Mouse (Mus musculus): Measurements from ENCODE around the gene Eml5. TPM values are rescaled to one million over a fixed set of nuclear protein-coding genes. Genes with fewer than 3 reads are reported as not detected.

The Eml5 gene
- 0.12 and 0.44 TPM in 2 replicates for polyA plus RNA-seq (2012; ENCODE audit: low replicate concordance)

GRCm38 (mm10) chr12:98900881-98901801 is at the start of gene Eml5:
TSS of gene Eml5 (minus strand) at chr12:98901484.

DNA sequence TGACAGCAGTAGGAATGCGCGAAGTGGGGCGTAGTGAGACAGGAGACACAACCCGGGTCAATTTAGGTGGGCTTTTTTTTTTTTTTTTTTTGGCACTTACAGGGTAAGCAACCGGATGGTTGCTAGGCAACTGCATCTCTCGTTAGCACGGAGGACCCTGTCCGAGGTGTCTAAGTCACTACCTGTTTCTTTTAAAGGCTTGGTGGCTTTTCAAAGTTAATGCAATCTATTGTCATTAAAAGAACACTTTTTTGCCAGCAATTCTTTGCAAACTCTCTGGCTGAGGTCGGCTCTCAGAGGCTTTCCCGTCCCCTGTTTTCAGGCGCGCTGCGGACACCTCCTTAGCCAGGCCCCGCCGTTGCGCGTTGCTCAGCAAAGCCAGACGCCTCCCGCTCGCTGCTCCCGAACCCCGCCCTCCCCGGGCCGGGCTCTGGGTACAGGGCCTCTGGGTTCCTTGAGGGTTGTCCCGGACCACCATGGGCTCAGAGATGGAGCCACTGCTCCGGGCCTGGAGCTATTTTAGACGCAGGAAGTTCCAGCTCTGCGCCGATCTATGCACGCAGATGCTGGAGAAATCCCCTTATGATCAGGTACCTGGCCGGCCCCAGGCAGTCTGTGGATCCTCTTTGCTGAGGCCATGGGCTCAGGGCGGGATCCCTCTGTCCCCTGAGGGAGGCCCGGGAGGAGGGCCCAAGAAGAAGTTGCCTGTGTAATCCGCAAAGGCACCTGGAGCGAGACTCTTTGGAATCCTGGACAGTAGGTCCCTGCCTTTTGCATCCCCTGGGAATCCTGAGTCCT is 19.1 kb upstream of the Eml5 start, which contains the start of gene Ttc8:
TSS of gene Ttc8 (plus strand) at position 381 of the 798 bp plus-strand sequence.

GRCm38 (mm10) chr12:98746746-98747379 is 154.4 kb downstream of the Eml5 start, which contains the start of gene Zc3h14:
TSS of gene Zc3h14 (plus strand) at chr12:98746964.

DNA sequence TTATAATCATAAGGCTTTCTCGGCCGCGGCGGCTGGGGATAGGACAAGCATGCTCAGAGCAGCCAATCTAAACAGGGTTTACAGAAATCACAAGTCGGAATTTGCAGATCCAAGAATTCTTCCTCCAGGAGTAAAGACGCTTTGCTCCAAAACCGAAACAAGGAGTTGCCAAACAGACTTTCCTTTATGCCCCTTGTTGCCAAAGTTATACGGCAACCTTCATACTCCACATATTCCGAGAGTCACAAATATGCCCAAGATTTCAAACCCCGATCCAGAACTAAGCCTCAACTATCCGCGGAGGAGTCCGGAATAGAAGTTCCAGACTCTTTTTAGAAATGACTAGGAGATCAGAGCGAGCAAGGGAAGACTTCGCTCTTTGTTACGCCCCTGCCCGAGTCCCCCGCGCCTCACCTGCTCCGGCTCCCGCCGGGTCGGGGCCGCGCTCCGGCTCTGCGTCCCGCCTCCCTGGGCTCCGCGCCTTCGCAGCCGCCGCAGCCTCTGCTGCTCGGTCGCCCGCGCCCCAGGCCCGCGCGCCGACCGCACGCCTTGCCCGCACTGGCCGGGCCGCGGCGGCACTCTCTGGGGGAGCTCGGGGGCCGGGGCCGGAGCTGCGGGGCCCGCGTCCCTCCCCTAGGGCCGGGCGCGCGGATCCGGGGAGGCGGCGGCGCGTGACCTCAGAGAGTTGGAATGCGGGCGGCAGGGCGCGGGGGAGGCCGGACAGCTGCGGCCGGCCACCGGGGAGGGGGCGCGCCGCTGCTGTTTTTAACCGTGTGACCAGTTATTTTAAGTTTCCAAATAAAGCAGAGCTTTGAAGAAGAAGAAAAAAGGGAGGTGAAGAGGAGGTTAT is 164.1 kb downstream of the Eml5 start, which contains the start of gene Ptpn21:
TSS of gene Ptpn21 (minus strand) at position 455 of the 850 bp plus-strand sequence.

Other genes starting within 250 kb of the Eml5 start
- gene Ptpn21, start 164.1 kb downstream of the Eml5 start, polyA plus RNA-seq (2012; ENCODE audit: low replicate concordance): 0.29 and 2.5 TPM in 2 replicates
- gene Zc3h14, start 154.5 kb downstream of the Eml5 start, polyA plus RNA-seq (2012; ENCODE audit: low replicate concordance): 10.6 and 12.8 TPM in 2 replicates
- gene Ttc8, start 19.1 kb upstream of the Eml5 start, polyA plus RNA-seq (2012; ENCODE audit: low replicate concordance): 0.24 and 0.30 TPM in 2 replicates

All from leukemia stem cell, adult 10-12 weeks (primary cell).